Mouse (Mus musculus): Measurements from ENCODE around the gene Lrrc27. TPM values are rescaled to one million over a fixed set of nuclear protein-coding genes. Genes with fewer than 3 reads are reported as not detected.
A peak's percentile ranks its signal among the peaks of the same experiment; 100 is the strongest.

Lrrc27 gene
- total RNA-seq, 1 experiment, result 8.2 TPM

DNA sequence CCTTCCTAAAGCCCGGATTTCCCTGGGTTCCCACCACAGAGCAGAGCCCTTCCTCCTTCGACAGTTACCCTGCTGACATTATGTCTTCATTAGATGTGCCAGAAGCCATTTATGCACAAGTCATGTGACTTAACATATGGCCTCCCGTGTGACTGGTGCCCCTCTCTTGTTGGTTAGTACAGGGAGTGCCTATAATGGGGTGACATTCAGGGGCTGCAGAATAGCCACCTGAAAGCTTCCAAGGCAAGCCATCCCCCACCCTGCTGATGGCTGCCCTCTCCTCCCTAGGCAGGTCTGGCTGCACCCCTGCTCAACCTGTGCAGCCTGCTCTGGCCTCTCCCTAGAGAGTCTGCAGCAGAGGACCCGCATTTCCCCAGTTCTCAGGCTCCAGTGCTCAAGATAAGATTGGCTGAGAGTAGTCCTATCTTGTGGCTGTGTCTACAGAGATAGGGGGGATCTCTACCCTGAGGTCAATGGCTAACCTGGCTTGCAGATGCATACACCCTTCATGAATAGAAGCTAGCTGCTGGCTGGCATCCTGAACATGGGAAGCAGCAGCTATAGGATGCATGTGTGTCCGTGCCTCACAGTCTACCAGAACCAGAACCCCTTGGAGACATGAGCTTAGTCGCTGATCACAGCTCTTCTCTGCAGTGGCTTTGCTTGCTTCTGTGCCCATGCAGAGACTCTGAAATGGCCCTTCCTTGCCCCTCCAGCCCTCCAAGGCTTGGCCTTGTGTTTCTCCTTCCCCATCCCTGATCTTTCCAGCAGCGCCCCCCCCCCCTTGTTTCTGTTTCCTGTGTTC, 36.8 kb downstream of the Lrrc27 start:
- H3K36me3 ChIP-seq (ENCODE audit: control insufficient read depth, insufficient read depth, low read length, poor library complexity, severe bottlenecking), result peaks cover 2% of the 10 kb centered on the region; the same call in 1 of the 2 replicates
- no peak for DNase-seq (ENCODE audit: low read depth, low spot score)
- H3K4me3 ChIP-seq (ENCODE audit: insufficient read depth in 1 of 2, low read depth in 1 of 2, low read length in 2 of 2, poor library complexity in 1 of 2, severe bottlenecking in 1 of 2), result peak overlapping the region; percentile 79 to 82; a peak in 2 of 4 replicates
- TF ChIP-seq ZC3H11A (IDR thresholded peaks at IDR 0.05; ENCODE audit: borderline replicate concordance, low read depth, low read length) (no peak), MAFK (IDR thresholded peaks at IDR 0.05; ENCODE audit: insufficient read depth, low read depth, low read length) (no peak), ZNF384 (IDR thresholded peaks at IDR 0.05; ENCODE audit: low read depth, low read length) (no peak), HCFC1 (IDR thresholded peaks at IDR 0.05; ENCODE audit: borderline replicate concordance, insufficient read depth, low read length) (no peak), CHD2 (IDR thresholded peaks at IDR 0.05; ENCODE audit: low read depth, low read length) (no peak)
- no peak overlapping the region for H3K9ac ChIP-seq (ENCODE audit: insufficient read depth, low read depth, low read length, poor library complexity, severe bottlenecking)
- peaks cover 0 to 45% of the 10 kb centered on the region in 2 experiments; a peak in 2 of 4 replicates for H3K4me1 ChIP-seq (ENCODE audit: control insufficient read depth in 2 of 2, insufficient read depth in 2 of 2, low read length in 2 of 2, poor library complexity in 1 of 2)
- H3K9me3 ChIP-seq (ENCODE audit: control insufficient read depth, insufficient read depth, low read depth, low read length), result no peaks in the 10 kb centered on the region
- H3K27ac ChIP-seq (ENCODE audit: insufficient read depth, low read depth, low read length, poor library complexity, severe bottlenecking), result no peak overlapping the region
- in situ Hi-C loops (cut with MboI; ENCODE audit: low sequenced_read_pairs in 2 of 2, unreplicated experiment in 2 of 2), result no loop called here

DNA sequence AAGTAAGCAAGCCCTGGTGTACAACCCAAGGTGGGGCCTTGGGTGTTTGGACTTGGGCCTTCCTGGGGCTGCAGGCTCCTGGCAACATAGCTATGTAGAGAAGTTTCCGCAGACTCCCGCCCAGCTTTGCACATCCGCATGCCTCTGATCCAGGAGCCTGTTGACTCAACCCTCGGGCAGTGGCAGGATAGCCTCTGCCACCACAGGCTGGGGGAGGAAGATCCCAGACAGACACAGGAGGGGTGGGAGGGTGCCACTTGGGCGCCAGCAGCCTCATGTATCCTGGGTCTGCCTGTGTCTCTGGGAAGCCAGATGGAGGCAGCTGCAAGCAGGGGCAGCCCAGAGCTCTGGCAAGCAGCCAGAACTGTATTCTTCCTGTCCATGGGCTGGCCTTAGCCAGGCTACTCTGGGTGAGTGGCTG, 39.1 kb downstream of the Lrrc27 start:
- no peak for DNase-seq (ENCODE audit: low read depth, low spot score)
- H3K4me1 ChIP-seq (ENCODE audit: control insufficient read depth in 2 of 2, insufficient read depth in 2 of 2, low read length in 2 of 2, poor library complexity in 1 of 2), result peaks cover 0 to 44% of the 10 kb centered on the region in 2 experiments; a peak in 2 of 4 replicates
- H3K27ac ChIP-seq (ENCODE audit: insufficient read depth, low read depth, low read length, poor library complexity, severe bottlenecking), result no peak overlapping the region
- in situ Hi-C loops (cut with MboI; ENCODE audit: low sequenced_read_pairs in 2 of 2, unreplicated experiment in 2 of 2), result no loop called here
- H3K9ac ChIP-seq (ENCODE audit: insufficient read depth, low read depth, low read length, poor library complexity, severe bottlenecking), result no peak overlapping the region
- peaks cover 19% of the 10 kb centered on the region for H3K36me3 ChIP-seq (ENCODE audit: control insufficient read depth, insufficient read depth, low read length, poor library complexity, severe bottlenecking)
- TF ChIP-seq HCFC1 (IDR thresholded peaks at IDR 0.05; ENCODE audit: borderline replicate concordance, insufficient read depth, low read length) (no peak), ZNF384 (IDR thresholded peaks at IDR 0.05; ENCODE audit: low read depth, low read length) (no peak), CHD2 (IDR thresholded peaks at IDR 0.05; ENCODE audit: low read depth, low read length) (no peak), ZC3H11A (IDR thresholded peaks at IDR 0.05; ENCODE audit: borderline replicate concordance, low read depth, low read length) (no peak), MAFK (IDR thresholded peaks at IDR 0.05; ENCODE audit: insufficient read depth, low read depth, low read length) (no peak)
- H3K9me3 ChIP-seq (ENCODE audit: control insufficient read depth, insufficient read depth, low read depth, low read length), result no peaks in the 10 kb centered on the region
- no peak overlapping the region for H3K4me3 ChIP-seq (ENCODE audit: insufficient read depth in 1 of 2, low read depth in 1 of 2, low read length in 2 of 2, poor library complexity in 1 of 2, severe bottlenecking in 1 of 2)

DNA sequence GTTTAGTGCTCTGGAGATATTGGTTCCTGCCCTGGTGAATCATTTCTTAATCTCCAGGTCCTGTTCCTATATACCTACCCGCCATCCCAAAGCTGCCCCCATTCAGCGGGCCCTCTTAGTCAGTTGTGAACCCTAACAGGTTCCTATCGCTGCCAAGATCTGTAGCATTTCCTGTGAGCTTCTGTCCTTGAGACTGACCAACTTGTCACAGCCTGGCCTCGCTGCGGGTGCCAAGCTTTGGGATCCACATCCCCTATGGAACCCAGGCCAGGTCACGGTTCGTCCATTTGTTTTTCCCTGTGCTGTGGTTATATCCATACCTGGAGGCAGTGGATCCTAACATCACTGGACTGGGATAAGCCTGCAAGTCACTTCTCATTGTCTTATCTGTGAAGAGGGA, 39.8 kb downstream of the Lrrc27 start:
- Histone ChIP-seq H3K4me1 (ENCODE audit: control insufficient read depth in 2 of 2, insufficient read depth in 2 of 2, low read length in 2 of 2, poor library complexity in 1 of 2) (peaks cover 0 to 46% of the 10 kb centered on the region in 2 experiments; a peak in 2 of 4 replicates), H3K9ac (ENCODE audit: insufficient read depth, low read depth, low read length, poor library complexity, severe bottlenecking) (no peak overlapping the region), H3K27ac (ENCODE audit: insufficient read depth, low read depth, low read length, poor library complexity, severe bottlenecking) (no peak overlapping the region), H3K9me3 (ENCODE audit: control insufficient read depth, insufficient read depth, low read depth, low read length) (no peaks in the 10 kb centered on the region), H3K36me3 (ENCODE audit: control insufficient read depth, insufficient read depth, low read length, poor library complexity, severe bottlenecking) (peaks cover 20% of the 10 kb centered on the region), H3K4me3 (ENCODE audit: insufficient read depth in 1 of 2, low read depth in 1 of 2, low read length in 2 of 2, poor library complexity in 1 of 2, severe bottlenecking in 1 of 2) (no peak overlapping the region)
- TF ChIP-seq HCFC1 (IDR thresholded peaks at IDR 0.05; ENCODE audit: borderline replicate concordance, insufficient read depth, low read length) (no peak), CHD2 (IDR thresholded peaks at IDR 0.05; ENCODE audit: low read depth, low read length) (no peak), MAFK (IDR thresholded peaks at IDR 0.05; ENCODE audit: insufficient read depth, low read depth, low read length) (no peak), ZC3H11A (IDR thresholded peaks at IDR 0.05; ENCODE audit: borderline replicate concordance, low read depth, low read length) (no peak), ZNF384 (IDR thresholded peaks at IDR 0.05; ENCODE audit: low read depth, low read length) (no peak)
- no peak for DNase-seq (ENCODE audit: low read depth, low spot score)
- in situ Hi-C loops (cut with MboI; ENCODE audit: low sequenced_read_pairs in 2 of 2, unreplicated experiment in 2 of 2), result no loop called here

DNA sequence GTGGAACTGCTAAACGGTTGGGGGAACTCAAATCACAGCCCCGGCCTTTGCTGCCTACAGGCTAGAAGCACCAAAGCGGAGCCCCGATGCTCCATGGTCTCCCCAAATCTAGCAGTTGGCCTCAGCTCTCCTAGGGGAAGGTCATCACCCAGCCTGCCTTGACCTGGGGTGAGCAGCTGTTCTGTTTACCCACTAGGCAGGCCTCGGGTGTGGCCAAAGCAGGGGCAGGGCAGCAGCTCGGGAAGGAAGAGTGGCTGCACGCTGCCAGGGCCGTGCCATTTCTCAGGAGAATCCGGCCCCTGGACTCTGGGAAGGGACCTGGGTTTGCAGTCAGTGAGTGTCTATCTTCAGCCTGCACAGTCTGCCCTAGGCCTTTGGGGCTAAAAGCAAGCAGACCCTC, 40.2 kb downstream of the Lrrc27 start:
- TF ChIP-seq ZNF384 (IDR thresholded peaks at IDR 0.05; ENCODE audit: low read depth, low read length), result no peak
- TF ChIP-seq HCFC1 (IDR thresholded peaks at IDR 0.05; ENCODE audit: borderline replicate concordance, insufficient read depth, low read length), result no peak
- Histone ChIP-seq H3K4me1 (ENCODE audit: control insufficient read depth in 2 of 2, insufficient read depth in 2 of 2, low read length in 2 of 2, poor library complexity in 1 of 2) (peaks cover 0 to 50% of the 10 kb centered on the region in 2 experiments; a peak in 2 of 4 replicates), H3K27ac (ENCODE audit: insufficient read depth, low read depth, low read length, poor library complexity, severe bottlenecking) (no peak overlapping the region), H3K9me3 (ENCODE audit: control insufficient read depth, insufficient read depth, low read depth, low read length) (no peaks in the 10 kb centered on the region), H3K9ac (ENCODE audit: insufficient read depth, low read depth, low read length, poor library complexity, severe bottlenecking) (no peak overlapping the region), H3K36me3 (ENCODE audit: control insufficient read depth, insufficient read depth, low read length, poor library complexity, severe bottlenecking) (peaks cover 20% of the 10 kb centered on the region), H3K4me3 (ENCODE audit: insufficient read depth in 1 of 2, low read depth in 1 of 2, low read length in 2 of 2, poor library complexity in 1 of 2, severe bottlenecking in 1 of 2) (no peak overlapping the region)
- in situ Hi-C loops (cut with MboI; ENCODE audit: low sequenced_read_pairs in 2 of 2, unreplicated experiment in 2 of 2), result no loop called here
- DNase-seq (ENCODE audit: low read depth, low spot score), result no peak
